Mouse (Mus musculus): ENCODE data around the gene Lclat1.
"Not testable (repeated sequence)": the region's sequence is repeated elsewhere in the genome, so short reads cannot be mapped to it uniquely, and the experiment has no call there.

Lclat1 gene

GRCm38 (mm10) chr17:73136562-73137484 is 29.0 kb downstream of the Lclat1 start:
- no peak for DNase-seq (ENCODE audit: low read depth, low spot score)

GRCm38 (mm10) chr17:73138217-73138616 is 30.4 kb downstream of the Lclat1 start:
- DNase-seq (ENCODE audit: low read depth, low spot score) = no peak

GRCm38 (mm10) chr17:73142029-73142428 is 34.2 kb downstream of the Lclat1 start:
- DNase-seq (ENCODE audit: low read depth, low spot score) = no peak

GRCm38 (mm10) chr17:73142445-73142844 is 34.7 kb downstream of the Lclat1 start:
- no peak for DNase-seq (ENCODE audit: low read depth, low spot score)

- no peak for DNase-seq (ENCODE audit: low read depth, low spot score)
Measured at GRCm38 (mm10) chr17:73145426-73145825, 37.6 kb downstream of the Lclat1 start.

GRCm38 (mm10) chr17:73148607-73149006 is 40.8 kb downstream of the Lclat1 start:
- DNase-seq (ENCODE audit: low read depth, low spot score) = no peak

- DNase-seq (ENCODE audit: low read depth, low spot score) = not testable (repeated sequence)
Measured at GRCm38 (mm10) chr17:73152790-73153525, 45.2 kb downstream of the Lclat1 start.

- DNase-seq (ENCODE audit: low read depth, low spot score) = no peak
Measured at GRCm38 (mm10) chr17:73153672-73154071, 45.9 kb downstream of the Lclat1 start.

- no peak for DNase-seq (ENCODE audit: low read depth, low spot score)
Measured at GRCm38 (mm10) chr17:73156606-73157005, 48.8 kb downstream of the Lclat1 start.

GRCm38 (mm10) chr17:73161795-73162194 is 54.0 kb downstream of the Lclat1 start:
- DNase-seq (ENCODE audit: low read depth, low spot score) = no peak

- DNase-seq (ENCODE audit: low read depth, low spot score) = no peak
Measured at GRCm38 (mm10) chr17:73162445-73163208, 54.8 kb downstream of the Lclat1 start.

GRCm38 (mm10) chr17:73163597-73163996 is 55.8 kb downstream of the Lclat1 start:
- no peak for DNase-seq (ENCODE audit: low read depth, low spot score)

- no peak for DNase-seq (ENCODE audit: low read depth, low spot score)
Measured at GRCm38 (mm10) chr17:73164121-73164520, 56.3 kb downstream of the Lclat1 start.

- no peak for DNase-seq (ENCODE audit: low read depth, low spot score)
Measured at GRCm38 (mm10) chr17:73169461-73169860, 61.7 kb downstream of the Lclat1 start.

GRCm38 (mm10) chr17:73170141-73170540 is 62.4 kb downstream of the Lclat1 start:
- DNase-seq (ENCODE audit: low read depth, low spot score) = no peak

GRCm38 (mm10) chr17:73174083-73174562 is 66.3 kb downstream of the Lclat1 start:
- DNase-seq (ENCODE audit: low read depth, low spot score) = peak; percentile 48

GRCm38 (mm10) chr17:73175720-73176119 is 67.9 kb downstream of the Lclat1 start:
- DNase-seq (ENCODE audit: low read depth, low spot score) = no peak

GRCm38 (mm10) chr17:73177079-73177478 is 69.3 kb downstream of the Lclat1 start:
- DNase-seq (ENCODE audit: low read depth, low spot score) = no peak

GRCm38 (mm10) chr17:73186929-73187328 is 79.1 kb downstream of the Lclat1 start:
- no peak for DNase-seq (ENCODE audit: low read depth, low spot score)

GRCm38 (mm10) chr17:73194146-73194545 is 86.4 kb downstream of the Lclat1 start:
- DNase-seq (ENCODE audit: low read depth, low spot score) = no peak

- DNase-seq (ENCODE audit: low read depth, low spot score) = no peak
Measured at GRCm38 (mm10) chr17:73194575-73194974, 86.8 kb downstream of the Lclat1 start.

Data from mesoderm, embryonic 11.5 days (tissue).